Mouse (Mus musculus) gastrocnemius, postnatal 14 days (tissue): ENCODE measurements around the gene Krt25. TPM values are rescaled to one million over a fixed set of nuclear protein-coding genes. Genes with fewer than 3 reads are reported as not detected.

Experiments
- DNase-seq: peaks from one replicate; pipeline ENCODE4 v3.0.0; 2021; ENCODE audit warnings: mixed read lengths
- intact Hi-C: fragments of 180-260 bp; cut with DNase I; formaldehyde crosslinking; loops from one replicate; pipeline ENCODE4 v1.15.1; 2025; ENCODE audit warnings: low total_unique reads
- total RNA-seq, 2 experiments: library from RNA; stranded (reverse); gene quantifications; 2 replicates each; pipeline ENCODE4 v1.2.3; 2021

Gene Krt25
- total RNA-seq, 2 experiments from 2014 or later = not detected

DNA sequence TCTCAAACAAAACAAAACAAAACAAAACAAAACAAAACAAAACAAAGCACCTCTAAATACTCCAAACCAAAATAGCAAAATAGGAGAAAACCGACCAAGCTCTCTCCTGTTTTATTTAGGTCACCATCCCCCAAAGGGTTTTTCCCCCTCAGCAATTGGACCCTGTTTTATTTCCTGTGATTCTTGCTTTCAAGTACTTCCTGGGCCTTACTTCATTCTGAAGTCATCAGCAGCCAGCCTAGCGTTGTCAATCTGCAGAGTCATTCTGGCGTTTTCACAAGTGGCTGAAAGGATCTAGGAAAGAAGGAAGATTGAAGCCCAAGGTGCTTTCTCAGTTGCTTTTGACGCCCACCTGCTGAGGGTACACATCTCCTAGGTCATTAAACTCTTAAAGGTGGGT, 39.4 kb downstream of the Krt25 start:
- intact Hi-C loops = no loop called here
- DNase-seq = no peak

DNA sequence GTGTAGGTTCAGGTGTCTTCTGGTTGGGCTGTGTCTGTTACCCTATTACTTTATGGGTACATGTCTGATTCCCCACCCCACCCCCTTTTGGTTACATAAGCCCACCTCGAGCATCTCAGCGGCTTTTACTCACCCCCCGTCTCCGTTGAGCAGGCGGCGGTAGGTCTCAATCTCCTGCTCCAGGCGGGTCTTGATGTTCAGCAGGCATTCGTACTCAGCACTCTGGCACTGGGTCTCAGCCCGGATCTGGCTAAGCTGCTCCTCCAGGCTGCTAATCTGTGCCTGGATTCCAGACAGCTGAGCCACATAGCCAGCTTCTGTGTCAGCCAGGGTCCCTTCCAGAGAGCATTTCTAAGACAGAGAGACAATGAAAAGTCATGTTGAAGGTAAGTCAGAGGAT, 41.6 kb downstream of the Krt25 start:
- intact Hi-C loops = no loop called here
- DNase-seq = no peak

DNA sequence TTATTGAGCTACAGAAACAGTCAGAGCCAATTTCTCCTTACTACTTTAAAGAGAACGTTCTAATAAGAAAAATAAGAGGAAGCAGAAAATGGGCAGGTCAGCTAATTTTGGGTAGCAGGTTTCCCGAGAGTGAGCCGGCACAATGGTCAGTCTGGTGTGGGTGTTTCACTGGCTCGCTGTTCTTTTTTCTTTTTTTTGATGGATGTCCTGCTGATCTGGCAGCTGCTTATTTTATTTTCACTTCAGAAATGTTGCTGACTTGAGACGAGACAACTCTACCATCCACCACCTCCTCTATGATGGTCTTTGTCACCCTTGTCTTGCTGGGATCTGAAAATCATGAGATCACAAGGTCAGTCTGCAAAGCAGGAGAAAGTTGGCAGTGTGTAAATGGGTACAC, 42.8 kb downstream of the Krt25 start:
- no peak for DNase-seq
- intact Hi-C loops = no loop called here

DNA sequence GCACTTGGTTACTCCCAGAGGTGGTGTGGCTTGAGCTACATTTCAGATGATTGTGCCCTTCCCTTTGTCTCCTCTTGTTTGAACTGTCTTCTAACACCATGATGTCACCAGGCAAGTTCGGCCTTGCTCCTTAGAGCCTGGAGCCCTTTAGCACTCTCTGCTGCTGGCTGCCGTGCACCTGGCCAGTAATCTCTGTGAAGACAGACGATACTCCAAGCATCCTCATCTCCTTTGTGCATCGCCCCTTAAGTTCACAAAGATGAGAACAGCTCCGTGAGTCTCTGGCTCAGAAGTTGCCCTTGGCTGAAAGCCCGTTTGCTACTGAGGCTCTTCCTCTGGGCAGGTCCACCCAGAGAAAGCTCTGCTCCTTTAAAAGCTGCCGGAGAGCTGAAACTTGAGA, 46.0 kb downstream of the Krt25 start:
- no peak for DNase-seq
- intact Hi-C loops = no loop called here

DNA sequence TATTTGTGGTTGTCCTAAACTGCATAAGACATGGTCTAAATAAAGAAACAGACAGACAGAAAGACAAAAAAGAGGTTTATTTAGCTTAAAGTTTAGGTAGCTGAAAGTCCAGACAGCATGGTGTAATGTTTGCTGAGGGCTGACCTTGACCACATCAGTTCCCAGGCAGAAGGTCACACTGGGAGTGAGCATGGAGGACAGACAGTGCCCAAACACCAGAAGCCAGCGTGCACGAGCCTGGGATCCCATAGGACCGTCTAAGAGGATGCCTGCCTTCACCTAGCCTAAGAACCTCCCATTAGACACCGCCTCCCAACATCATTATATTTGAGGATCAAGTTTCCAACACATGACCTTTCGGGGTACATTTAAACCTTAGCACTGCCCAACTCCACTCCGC, 47.1 kb downstream of the Krt25 start:
- DNase-seq = no peak
- intact Hi-C loops = no loop called here

DNA sequence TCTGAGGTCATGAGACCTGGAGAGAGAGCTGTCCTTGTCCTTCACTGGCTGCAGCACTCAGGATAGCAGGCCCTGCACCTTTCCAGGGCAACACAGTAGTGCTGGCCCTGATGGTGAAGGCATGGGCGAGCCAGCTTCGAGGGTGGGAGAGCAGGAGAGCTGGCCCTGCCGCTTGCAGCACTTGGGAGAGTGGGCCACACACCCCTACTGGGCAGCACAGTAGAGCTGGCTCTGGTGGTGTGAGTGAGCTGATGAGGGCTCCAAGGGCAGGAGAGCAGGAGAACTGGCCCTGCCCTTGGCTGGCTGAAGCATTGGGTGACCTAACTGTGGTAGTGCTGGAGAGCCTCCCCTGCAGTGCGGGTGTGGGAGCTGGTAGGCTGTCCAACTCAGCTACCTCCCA, 50.0 kb downstream of the Krt25 start:
- DNase-seq = no peak

DNA sequence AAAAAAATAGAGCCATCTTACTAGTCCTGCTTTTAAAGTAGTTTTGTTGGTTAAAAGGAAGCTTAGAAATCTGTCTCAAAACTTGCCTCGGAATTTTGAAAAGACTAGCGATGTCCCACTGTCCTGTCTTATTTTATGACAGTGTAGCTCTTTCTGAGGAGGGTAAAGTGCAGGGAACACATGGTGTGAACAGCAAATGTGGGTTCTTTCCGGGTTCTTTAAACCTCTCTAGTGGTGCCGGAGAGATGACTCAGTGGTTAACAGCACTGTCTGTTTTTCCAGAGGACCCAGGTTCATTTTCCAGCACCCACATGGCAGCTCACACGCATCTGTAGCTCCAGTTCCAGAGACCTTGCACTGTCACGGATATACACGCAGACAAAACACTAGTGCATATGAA, 53.6 kb downstream of the Krt25 start:
- DNase-seq = no peak
- intact Hi-C loops = no loop called here

More for the DNA sequence above, 50.0 kb downstream of the Krt25 start:
- intact Hi-C loops = no loop called here

DNA sequence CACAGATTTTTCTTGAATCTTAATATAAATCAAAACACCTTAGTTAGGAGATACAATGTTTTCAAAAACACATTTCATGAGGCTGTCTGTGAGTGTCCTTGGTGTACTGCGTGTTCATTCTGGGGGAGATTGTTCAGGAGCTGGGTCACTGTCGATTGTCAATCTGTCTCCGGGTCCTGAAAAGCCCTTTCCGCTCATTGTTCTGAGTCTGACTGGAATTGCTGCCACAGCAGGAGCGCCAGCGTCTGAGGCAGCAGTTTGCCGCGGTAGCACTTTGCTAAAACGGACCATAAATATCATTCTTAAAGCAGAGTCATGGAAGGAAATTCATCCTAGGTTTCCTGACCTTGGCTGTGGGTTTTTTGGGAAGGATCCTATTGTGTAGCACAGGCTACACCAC, 57.0 kb downstream of the Krt25 start:
- intact Hi-C loops = no loop called here

More for the DNA sequence above, 57.0 kb downstream of the Krt25 start:
- DNase-seq = no peak

Other genes starting within 250 kb of the Krt25 start
- gene Tns4, start 233.6 kb downstream of the Krt25 start, total RNA-seq = under 1 TPM in 1 of 2 experiments, not detected in 1; 0.10 TPM
- gene Ccr7, start 167.9 kb downstream of the Krt25 start, total RNA-seq = under 1 TPM; 0.10 to 0.11 TPM
- 10 to 100 TPM; 35.8 to 45.7 TPM for gene Smarce1, start 91.9 kb downstream of the Krt25 start, total RNA-seq
- gene Krt222, start 78.9 kb downstream of the Krt25 start, total RNA-seq = 10 to 100 TPM in 1 of 2 experiments, 1 to 10 TPM in 1; 8.9 to 11.4 TPM
- not detected for gene Krt24, start 37.7 kb downstream of the Krt25 start, total RNA-seq
- not detected for gene Krt26, start 15.0 kb upstream of the Krt25 start, total RNA-seq
- not detected for gene Krt27, start 28.2 kb upstream of the Krt25 start, total RNA-seq
- gene Krt28, start 52.0 kb upstream of the Krt25 start, total RNA-seq = not detected
- 1 to 10 TPM; 4.5 to 5.7 TPM for gene Krt10, start 66.4 kb upstream of the Krt25 start, total RNA-seq
- not detected for gene Krt12, start 99.3 kb upstream of the Krt25 start, total RNA-seq
- gene Krt20, start 115.2 kb upstream of the Krt25 start, total RNA-seq = under 1 TPM; 0.27 TPM
- not detected for gene Krt23, start 170.2 kb upstream of the Krt25 start, total RNA-seq
- not detected for gene Krt39, start 198.4 kb upstream of the Krt25 start, total RNA-seq
- gene Krt40, start 220.2 kb upstream of the Krt25 start, total RNA-seq = not detected
- gene Krtap3-3, start 227.9 kb upstream of the Krt25 start, total RNA-seq = not detected
- gene Krtap3-2, start 233.9 kb upstream of the Krt25 start, total RNA-seq = not detected
- gene Gm11939, start 236.5 kb upstream of the Krt25 start, total RNA-seq = not detected
- gene Krtap3-1, start 243.7 kb upstream of the Krt25 start, total RNA-seq = not detected